Mouse (Mus musculus) gastrocnemius, adult 18-20 months (tissue): ENCODE measurements around the gene Irf6. TPM values are rescaled to one million over a fixed set of nuclear protein-coding genes. Genes with fewer than 3 reads are reported as not detected.

Source experiments
- DNase-seq: peaks from one replicate; pipeline ENCODE4 v3.0.0; 2021; ENCODE audit warnings: low spot score
- total RNA-seq, 2 experiments: library from RNA; stranded (reverse); gene quantifications; 2 replicates each; pipeline ENCODE4 v1.2.3; 2021

Gene Irf6
- total RNA-seq, 2 experiments from 2014 or later, result 0.53 to 0.88 TPM

DNA sequence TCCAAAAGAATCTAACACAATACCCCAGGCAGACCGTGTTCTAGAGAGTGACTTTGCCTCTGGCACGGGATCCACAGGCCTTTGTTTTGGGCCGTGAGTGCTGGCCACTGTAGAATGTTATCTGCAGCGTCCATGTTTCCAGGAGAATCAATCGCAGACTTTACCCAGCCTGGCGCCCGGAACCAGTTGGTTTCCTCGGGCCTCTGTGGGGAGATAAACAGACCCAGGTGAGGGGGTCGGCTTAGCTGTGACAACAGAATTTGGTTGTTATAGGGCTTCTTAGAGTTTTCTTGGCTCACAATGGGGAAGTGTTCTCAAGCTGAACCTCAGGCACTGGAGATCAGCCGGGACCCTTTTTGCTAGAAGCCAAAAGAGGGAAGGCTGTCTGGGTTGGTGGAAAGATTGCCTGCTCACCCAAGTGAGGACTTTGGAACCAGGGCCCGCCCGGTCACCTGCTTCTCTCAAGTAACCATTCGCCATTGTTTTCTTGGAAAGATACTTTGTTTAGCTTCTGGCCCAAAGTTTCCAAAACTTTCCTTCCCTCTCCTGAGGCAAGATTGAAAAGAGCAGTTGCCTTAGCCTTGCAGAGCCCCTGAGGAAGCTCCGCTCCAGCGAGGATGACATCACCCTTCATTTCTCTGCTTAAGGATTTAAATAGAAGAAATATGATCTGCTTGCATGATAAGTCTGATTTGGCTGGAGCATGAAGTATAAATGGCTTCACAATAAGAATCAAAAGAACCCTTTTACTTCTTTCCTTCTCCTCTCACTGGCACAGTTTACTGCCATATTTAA is 3.6 kb downstream of the Irf6 start:
- DNase-seq, result no peak

GRCm38 (mm10) chr1:193157111-193157492 is 4.2 kb downstream of the Irf6 start:
- DNase-seq, result no peak

DNA sequence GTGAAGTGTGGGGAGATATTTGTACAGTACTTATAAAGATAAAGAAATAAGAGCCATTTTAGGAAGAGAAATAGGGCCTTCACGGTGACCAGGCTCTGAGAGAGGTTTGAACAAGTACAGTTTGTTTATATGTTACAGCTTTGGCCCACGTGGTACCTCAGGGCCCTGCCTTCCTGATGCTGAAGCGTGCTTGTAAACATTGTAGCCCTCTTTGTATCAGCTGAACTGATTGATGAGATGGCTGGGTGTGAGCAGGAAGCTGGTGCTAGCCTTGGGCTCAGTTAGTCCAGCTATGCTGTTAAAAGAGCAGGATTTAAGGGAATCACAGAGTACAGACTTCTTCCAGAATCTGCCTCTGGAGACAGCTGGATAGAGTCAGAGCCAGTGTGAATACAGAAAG is 6.3 kb downstream of the Irf6 start:
- DNase-seq, result no peak

- DNase-seq, result no peak
These were observed 6.7 kb downstream of the Irf6 start for GRCm38 (mm10) chr1:193159613-193160012.

- DNase-seq, result peak; percentile 19
These were observed 7.6 kb downstream of the Irf6 start for GRCm38 (mm10) chr1:193160317-193161032.

- no peak for DNase-seq
These were observed 14.8 kb downstream of the Irf6 start, which contains the start of gene A130010J15Rik for GRCm38 (mm10) chr1:193167746-193168145. Gene A130010J15Rik, plus strand, starts transcription at chr1:193168046.

GRCm38 (mm10) chr1:193169228-193169627 is 16.3 kb downstream of the Irf6 start:
- no peak for DNase-seq

DNA sequence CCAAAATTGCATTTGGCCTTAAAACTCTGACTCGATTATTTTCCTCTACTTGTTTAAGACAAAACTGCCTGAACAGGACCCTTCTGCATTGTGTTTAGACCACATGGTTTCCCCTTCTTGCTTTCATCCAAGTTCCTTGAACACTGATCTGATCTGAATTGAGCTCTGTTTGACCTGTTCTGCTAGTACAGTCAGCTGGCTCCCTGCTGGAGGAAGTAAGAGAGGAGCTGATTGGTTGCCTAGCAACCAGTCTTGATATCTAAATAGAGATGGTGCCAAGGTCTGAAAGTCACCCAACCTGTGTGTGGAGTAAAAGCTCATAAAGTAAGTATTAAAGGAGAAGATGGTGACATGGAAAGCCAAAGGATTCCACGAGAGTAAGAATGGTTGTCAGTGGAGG is 16.9 kb downstream of the Irf6 start:
- no peak for DNase-seq

DNA sequence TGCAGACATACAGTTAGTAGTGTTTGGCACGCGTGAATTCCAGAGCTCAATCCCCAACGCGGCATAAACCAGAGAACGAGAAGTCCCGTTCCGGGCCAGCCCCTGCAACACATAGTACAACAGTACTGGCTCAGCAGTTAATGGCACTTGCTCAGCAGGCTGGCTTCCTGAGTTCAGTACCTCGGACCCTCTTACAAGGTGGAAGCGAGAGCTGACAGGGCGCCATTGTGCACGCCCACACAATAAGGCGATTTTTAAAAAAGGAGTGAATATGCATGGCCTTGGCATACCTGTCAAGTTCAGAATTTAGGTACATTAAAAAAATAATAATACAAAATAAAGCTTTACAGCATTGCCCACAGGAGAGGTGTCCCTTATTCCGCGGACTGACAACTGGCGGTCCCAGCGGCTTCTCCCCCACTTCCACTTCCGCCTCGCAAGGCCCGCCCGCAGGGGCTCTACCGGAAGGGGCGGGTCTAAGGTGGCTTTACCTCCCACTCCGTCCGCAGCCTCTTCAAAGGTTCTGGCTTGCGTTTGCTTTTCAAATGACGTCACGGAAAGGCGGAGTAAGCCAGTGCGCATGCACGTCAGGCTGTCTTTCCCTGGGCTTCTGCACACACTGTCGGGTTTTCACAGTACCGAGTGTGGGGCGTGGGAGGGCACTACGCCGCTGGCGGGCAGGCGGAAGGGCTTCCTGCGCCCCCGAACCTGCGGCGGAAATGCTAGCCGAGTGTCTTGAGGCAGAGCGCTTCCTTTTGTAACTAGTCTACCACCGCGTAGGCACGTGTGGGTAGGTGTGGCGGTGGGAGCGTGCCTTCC is 20.3 kb downstream of the Irf6 start:
- DNase-seq, result peak; percentile 98

DNA sequence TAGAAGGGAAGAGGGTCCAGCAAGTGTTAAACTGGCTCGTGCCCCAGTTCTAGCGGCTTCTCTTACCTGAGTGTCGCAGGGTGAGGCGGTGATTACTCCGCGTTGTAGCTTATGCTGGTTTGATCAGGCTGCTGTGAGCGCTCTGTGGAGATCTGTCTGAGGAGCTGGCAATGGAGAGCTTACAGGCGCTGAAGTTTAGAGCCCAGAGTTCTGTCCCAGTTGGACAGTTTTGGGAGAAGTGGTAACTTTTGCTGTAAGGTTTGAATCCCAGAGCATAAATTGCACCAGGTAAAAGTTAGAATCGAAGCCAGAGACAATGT is 20.9 kb downstream of the Irf6 start:
- DNase-seq, result no peak

GRCm38 (mm10) chr1:193174143-193174733 is 21.3 kb downstream of the Irf6 start:
- DNase-seq, result no peak

DNA sequence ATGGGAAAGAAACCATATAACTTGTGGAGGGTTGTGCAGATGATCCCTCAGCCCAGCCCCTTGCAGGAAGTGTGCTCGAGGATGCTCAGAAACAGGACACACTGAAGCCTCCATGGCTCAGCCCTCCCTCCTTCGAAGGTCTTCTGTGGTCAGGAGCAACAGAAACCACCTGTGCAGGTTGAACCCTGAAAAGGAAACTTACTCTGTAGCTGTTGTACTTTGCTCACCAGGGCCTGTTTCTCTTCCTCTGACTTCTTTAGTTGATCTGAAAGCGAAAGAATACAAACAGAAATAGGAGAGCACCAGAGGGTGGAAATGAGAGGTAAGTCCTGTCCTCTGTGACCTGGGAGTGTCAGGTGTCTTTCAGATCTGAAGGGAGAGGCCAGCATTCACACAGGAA is 28.2 kb downstream of the Irf6 start:
- no peak for DNase-seq

GRCm38 (mm10) chr1:193188257-193188656 is 35.3 kb downstream of the Irf6 start:
- no peak for DNase-seq

- peak; percentile 75 for DNase-seq
These were observed 36.3 kb downstream of the Irf6 start for GRCm38 (mm10) chr1:193189151-193189621.

GRCm38 (mm10) chr1:193189771-193190170 is 36.9 kb downstream of the Irf6 start:
- DNase-seq, result no peak

- DNase-seq, result no peak
These were observed 38.9 kb downstream of the Irf6 start for GRCm38 (mm10) chr1:193191675-193192283.

DNA sequence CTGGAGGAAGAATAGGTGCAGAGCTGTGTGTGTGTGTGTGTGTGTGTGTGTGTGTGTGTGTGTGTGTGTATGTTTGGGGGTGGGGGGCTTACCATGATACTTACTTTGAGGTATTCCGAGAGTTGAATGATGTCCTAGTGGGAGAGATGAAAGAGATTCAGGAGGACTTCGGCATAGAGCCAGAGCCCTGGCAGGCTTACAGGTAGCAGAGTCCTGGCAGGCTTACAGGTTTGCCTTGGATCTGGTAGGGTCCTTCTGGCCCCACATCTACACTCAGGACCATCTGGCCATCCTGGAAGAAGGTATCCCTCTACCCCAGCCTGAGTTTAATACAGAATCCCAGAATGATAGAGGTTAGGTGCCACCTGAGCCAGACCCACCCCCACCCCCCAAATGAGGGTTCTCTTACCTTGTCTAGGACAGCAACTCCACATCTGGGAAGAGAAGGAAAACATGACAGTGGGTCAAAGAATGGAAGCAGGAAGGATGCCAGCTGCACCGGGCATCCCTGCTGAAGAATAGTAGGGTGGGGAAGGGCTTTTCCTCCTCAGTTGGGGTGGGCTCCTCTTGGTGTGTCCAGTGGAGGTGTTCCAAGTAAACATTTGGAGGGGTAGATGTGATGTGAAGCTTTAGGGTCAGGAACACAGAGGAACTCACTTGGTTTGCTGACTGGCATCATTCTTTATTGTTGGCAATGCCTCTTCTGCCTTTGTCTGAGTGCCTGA is 41.7 kb downstream of the Irf6 start:
- no peak for DNase-seq

DNA sequence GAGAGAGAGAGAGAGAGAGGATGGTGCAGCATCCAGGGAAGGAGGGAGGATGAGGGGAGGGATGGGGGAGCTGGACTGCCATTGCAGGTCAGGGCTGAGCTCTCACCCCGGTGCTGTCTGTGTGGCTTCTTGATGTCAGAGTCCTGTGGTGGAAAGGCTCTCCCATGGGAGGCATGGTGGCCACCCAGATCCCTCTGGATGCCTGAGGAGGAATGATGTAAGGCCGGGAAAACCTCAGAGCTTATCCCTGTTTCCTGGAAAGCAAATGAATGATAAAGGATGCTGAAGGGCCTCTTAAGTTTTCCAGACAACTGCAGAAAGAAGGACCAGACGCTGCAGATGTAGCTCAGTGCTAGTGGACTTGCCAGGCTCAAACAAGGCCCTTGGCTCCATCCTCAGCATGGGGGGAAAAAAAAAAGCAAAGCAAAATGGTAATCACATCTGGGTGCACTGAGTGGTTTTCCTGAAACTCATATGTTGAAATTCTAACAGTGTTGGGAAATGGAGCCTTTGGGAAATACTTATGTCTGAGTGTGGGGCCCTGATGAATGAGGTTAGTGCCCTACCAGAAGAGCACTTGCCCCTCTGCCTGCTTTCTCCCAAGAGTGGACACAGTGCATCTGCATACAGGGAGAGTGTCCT is 42.4 kb downstream of the Irf6 start:
- DNase-seq, result no peak

- peak; percentile 64 for DNase-seq
These were observed 44.7 kb downstream of the Irf6 start for GRCm38 (mm10) chr1:193197494-193198205.
